Mouse (Mus musculus) ES-E14 (cell line): Measurements from ENCODE around the gene Cuta.

Experiments used
- HCFC1 ChIP-seq: IDR thresholded peaks from 2 replicates; pipeline ENCODE4 v1.6.1; 2012; ENCODE audit warnings: low read length, inconsistent platforms, borderline replicate concordance; ENCODE audit not compliant: insufficient read depth
- MAFK ChIP-seq: IDR thresholded peaks from 2 replicates; pipeline ENCODE4 v1.6.1; 2014; ENCODE audit warnings: mild to moderate bottlenecking, low read depth, low read length, inconsistent platforms; ENCODE audit not compliant: insufficient read depth
- ZC3H11A ChIP-seq: IDR thresholded peaks from 2 replicates; pipeline ENCODE4 v1.6.1; 2012; ENCODE audit warnings: low read depth, mild to moderate bottlenecking, inconsistent platforms, low read length, borderline replicate concordance
- ZNF384 ChIP-seq: IDR thresholded peaks from 2 replicates; pipeline ENCODE4 v1.6.1; 2012; ENCODE audit warnings: low read depth, low read length, inconsistent platforms

GRCm38 (mm10) chr17:26981050-26981449 is 41.7 kb upstream of the Cuta start:
- TF ChIP-seq MAFK (no peak), ZNF384 (no peak), HCFC1 (no peak), ZC3H11A (no peak)
